Mouse (Mus musculus) frontal cortex, postnatal 36 days (tissue): ENCODE results near the gene 4933403O08Rik.

Source experiments
- DNase-seq, 2 experiments: peaks; one replicate each; pipeline ENCODE4 v3.0.0; 2022; ENCODE audit warnings: low spot score in 2 of 2

The 4933403O08Rik gene

DNA sequence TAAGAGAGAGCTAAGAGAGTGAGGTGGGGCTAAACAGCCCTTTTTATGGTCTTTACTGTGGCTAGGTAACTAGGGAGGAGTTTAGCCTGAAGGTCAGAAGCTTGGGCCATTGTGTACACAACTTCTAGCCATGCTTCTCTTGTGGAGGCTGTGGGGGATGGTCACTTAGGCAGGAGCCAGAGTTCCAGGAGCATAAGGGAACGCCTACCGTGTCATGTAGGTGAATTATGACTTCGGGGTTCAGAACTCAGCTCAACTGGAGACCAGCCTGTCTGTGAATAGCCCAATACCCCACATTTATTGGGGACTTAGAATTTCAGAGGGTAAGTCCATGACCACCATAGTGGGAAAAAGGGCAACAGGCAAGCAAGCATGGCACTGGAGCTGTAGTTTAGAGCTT lies at the start of gene 4933403O08Rik:
Gene 4933403O08Rik (plus strand): TSS at position 301 of the 400 bp plus-strand sequence.
- no peak for DNase-seq

DNA sequence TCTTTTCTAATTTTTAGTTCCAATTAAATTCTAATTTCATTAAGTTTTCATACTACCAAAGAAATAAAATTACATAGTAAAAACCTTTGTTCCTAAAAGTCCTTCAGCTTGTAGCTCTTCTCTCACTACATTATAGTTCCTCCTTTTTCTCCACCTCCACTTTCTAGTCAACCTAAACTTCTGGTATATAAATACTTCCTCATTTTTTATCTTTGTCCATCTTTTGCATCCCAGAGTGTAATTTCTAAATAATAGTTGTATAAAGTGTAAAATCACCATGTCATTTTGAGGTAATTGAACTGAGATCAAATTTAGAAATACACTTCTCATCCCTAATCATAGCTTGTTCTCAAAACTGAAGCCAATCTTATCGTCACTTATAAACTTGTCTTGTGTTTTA lies 4.1 kb downstream of the 4933403O08Rik start:
- no peak for DNase-seq

DNA sequence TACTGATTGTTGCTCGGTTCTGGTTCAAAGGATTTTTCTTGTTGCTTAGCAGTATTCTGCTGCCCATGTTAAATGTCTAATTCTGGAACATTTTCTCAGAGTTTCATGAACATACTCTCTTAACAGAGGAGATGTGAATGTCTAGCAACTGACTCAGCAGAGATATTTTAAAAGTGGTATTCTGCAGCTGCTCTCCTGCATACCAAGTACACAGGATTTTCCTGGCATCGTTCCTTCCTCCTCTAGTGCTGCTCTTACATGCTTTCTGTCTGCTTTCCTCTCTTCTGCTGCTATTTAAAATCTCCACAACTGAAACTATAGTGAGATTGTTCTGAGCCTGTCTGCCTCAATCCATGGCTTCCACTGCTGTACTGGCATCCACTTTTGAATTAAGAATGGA lies 16.7 kb downstream of the 4933403O08Rik start:
- peak; percentile 13 to 46 for DNase-seq

DNA sequence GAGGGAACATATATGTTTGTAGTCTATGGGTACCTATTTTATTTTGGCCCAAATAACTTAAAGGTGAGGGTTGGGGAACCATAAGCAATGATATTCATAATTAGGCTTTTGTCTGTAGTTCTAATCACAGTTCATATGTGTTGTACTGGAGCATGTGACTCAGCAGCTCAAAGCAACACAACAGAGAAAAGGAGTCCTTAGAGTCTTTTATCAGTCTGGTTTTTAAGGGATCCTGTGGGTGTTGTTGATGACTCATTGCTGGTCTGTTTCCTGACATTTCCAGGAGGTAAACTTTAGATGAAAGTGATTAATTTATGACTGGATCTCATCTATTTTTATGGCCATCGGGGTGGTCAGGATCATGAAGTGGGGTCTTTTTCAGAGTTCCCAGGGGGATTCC lies 34.7 kb downstream of the 4933403O08Rik start:
- no peak for DNase-seq
